Mouse (Mus musculus): ENCODE results near the gene Gm4175.
"Not testable (repeated sequence)": the region's sequence is repeated elsewhere in the genome, so short reads cannot be mapped to it uniquely, and the experiment has no call there.

The Gm4175 gene

DNA sequence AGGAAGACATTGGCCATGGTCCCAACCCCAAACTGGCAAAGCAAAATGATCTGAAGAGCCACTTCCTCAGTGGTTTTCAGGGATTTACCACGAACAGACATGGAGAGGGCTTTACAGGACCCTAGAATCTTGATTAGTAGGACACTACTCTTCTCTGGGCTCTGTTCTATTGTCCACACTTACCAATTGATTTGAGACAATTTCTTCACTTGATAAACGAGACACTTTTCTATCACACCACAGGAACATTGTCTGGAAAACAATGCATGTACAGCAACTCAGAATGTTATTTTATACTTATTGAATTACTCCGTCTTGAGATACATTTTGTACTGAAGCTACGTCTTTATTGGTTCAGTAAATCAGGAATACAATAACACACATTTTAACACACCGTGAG is at the start of gene Gm4175:
Gene Gm4175 (minus strand): TSS at position 101 of the 400 bp plus-strand sequence.
- not testable (repeated sequence) for DNase-seq

DNA sequence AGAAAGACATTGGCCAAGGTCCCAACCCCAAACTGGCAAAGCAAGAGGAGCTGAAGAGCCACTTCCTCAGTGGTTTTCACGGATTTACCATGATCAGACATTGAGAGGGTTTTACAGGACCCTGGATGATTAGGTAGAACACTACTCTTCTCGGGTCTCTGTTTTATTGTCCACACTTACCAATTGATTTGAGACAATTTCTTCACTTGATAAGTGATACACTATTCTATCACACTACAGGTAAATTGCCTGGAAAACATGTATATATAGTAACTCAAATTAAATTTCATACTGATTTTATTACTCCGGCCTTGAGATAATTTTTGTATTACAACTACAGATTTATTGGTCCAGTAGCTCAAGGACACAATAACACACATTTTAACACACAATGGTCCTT is 35.4 kb upstream of the Gm4175 start, which contains the start of gene Gm4177:
Gene Gm4177 (minus strand): TSS at position 101 of the 400 bp plus-strand sequence.
- DNase-seq, result not testable (repeated sequence)
